Mouse (Mus musculus) liver, adult 2 months (tissue): ENCODE measurements around the gene Abhd12. TPM values are rescaled to one million over a fixed set of nuclear protein-coding genes. Genes with fewer than 3 reads are reported as not detected.

Experiments used
- DNase-seq: peaks from one replicate; pipeline ENCODE4 v3.0.0-alpha.2; 2011; ENCODE audit warnings: low read depth, low spot score; ENCODE audit errors: extremely low read depth
- H3K27ac ChIP-seq: fragments of 200-500 bp; replicated peaks from 2 replicates; pipeline ENCODE4 v1.5.1; 2012; ENCODE audit warnings: low read depth, mild to moderate bottlenecking, control low read depth, inconsistent platforms, low read length; ENCODE audit not compliant: insufficient read depth
- H3K27me3 ChIP-seq: fragments of 200-500 bp; 2 replicates; pipeline ENCODE4 v1.6.1; 2012; ENCODE audit warnings: mild to moderate bottlenecking, moderate library complexity, low read length, inconsistent platforms; ENCODE audit not compliant: control insufficient read depth, insufficient read depth
- H3K36me3 ChIP-seq: fragments of 200-500 bp; 2 replicates; pipeline ENCODE4 v1.6.1; 2012; ENCODE audit warnings: low read length, inconsistent platforms; ENCODE audit not compliant: control insufficient read depth, insufficient read depth
- H3K4me1 ChIP-seq: fragments of 200-500 bp; 2 replicates; pipeline ENCODE4 v1.6.1; 2011; ENCODE audit warnings: low read length; ENCODE audit not compliant: control insufficient read depth, insufficient read depth
- H3K4me3 ChIP-seq: fragments of 200-500 bp; 2 replicates; pipeline ENCODE4 v1.5.1; 2011; ENCODE audit warnings: low read depth, mild to moderate bottlenecking, control low read depth, low read length, moderate library complexity; ENCODE audit not compliant: insufficient read depth
- H3K79me2 ChIP-seq: fragments of 200-500 bp; 2 replicates; pipeline ENCODE4 v1.6.1; 2012; ENCODE audit warnings: inconsistent platforms, mild to moderate bottlenecking, low read length, moderate library complexity; ENCODE audit not compliant: control insufficient read depth, insufficient read depth
- H3K9ac ChIP-seq: fragments of 200-500 bp; 2 replicates; pipeline ENCODE4 v1.6.1; 2012; ENCODE audit warnings: low read depth, mild to moderate bottlenecking, control low read depth, inconsistent platforms, low read length
- CTCF ChIP-seq: fragments of 200-500 bp; IDR thresholded peaks from 2 replicates; pipeline ENCODE4 v1.5.1; 2011; ENCODE audit warnings: low read depth, low read length, control low read depth
- POLR2A ChIP-seq: fragments of 200-500 bp; IDR thresholded peaks from 2 replicates; pipeline ENCODE4 v1.6.1; 2011; ENCODE audit warnings: low read length, control low read depth; ENCODE audit not compliant: insufficient read depth; ENCODE audit errors: extremely low read depth
- WGBS: fragments of 180-500 bp; shearing (Covaris S2); methylation state at CpG from one replicate; pipeline ENCODE4 v1.1.7; 2018; 5-methylcytosine and 5-hydroxymethylcytosine counted together
- polyA plus RNA-seq: library from polyadenylated mRNA; depleted of rRNA; stranded (reverse); fragments of >200 nt; gene quantifications from 2 replicates; pipeline ENCODE4 v1.2.3, GENCODE M21; 2012
- total RNA-seq: library from RNA; depleted of rRNA; stranded (reverse); fragments of >200 nt; gene quantifications from 2 replicates; pipeline ENCODE4 v1.2.3, GENCODE M21; 2014

Gene Abhd12
- total and polyA plus RNA-seq, 2 experiments = 26.3 to 33.4 TPM

- no peak overlapping the region for H3K4me3 ChIP-seq
- no peaks in the 10 kb centered on the region for H3K79me2 ChIP-seq
- 92% methylated on average over 7 of the region's 7 CpGs for WGBS
- DNase-seq = no peak
- H3K4me1 ChIP-seq = no peaks in the 10 kb centered on the region
- H3K27me3 ChIP-seq = no peaks in the 10 kb centered on the region
- H3K9ac ChIP-seq = no peak overlapping the region
- no peak overlapping the region for H3K27ac ChIP-seq
- TF ChIP-seq POLR2A = no peak
- TF ChIP-seq CTCF = no peak
- H3K36me3 ChIP-seq = peaks cover 5% of the 10 kb centered on the region; the same call in 1 of the 2 replicates
These were observed 72.5 kb downstream of the Abhd12 start for GRCm38 (mm10) chr2:150832029-150832428.

DNA sequence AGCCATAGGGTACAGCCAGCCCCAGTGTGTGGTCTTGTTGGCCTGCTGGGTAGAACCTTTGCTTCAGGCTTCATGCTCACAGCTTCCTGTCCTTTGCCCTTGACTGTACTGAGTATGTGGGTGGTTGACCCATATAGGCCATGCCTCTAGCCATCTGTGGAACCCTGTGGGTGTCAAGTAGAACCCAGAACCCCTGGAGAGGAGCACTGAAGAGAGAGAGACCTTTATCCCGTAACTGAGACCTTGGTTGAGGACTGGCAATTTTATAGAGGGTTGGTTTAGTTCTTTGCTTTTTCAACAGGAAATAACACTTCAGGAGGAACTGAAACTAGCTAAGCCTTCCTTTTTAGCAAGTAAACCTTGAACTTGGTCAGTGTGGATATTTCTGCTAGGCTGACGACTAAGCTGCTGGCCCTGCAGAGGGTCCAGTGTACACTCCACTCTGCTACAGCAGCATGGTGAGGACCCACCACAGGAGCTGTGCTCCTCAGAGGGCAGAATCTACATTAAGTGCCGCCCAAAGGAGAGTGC lies 73.6 kb downstream of the Abhd12 start:
- TF ChIP-seq POLR2A = no peak
- TF ChIP-seq CTCF = no peak
- no peak overlapping the region for H3K4me3 ChIP-seq
- peaks cover 3% of the 10 kb centered on the region; the same call in 1 of the 2 replicates for H3K36me3 ChIP-seq
- no peaks in the 10 kb centered on the region for H3K79me2 ChIP-seq
- DNase-seq = peak; percentile 18
- H3K27me3 ChIP-seq = no peaks in the 10 kb centered on the region
- no peaks in the 10 kb centered on the region for H3K4me1 ChIP-seq
- no peak overlapping the region for H3K9ac ChIP-seq
- 83% methylated on average over 3 of the region's 3 CpGs for WGBS
- peak overlapping the region; percentile 34; the same call in 1 of the 2 replicates for H3K27ac ChIP-seq

DNA sequence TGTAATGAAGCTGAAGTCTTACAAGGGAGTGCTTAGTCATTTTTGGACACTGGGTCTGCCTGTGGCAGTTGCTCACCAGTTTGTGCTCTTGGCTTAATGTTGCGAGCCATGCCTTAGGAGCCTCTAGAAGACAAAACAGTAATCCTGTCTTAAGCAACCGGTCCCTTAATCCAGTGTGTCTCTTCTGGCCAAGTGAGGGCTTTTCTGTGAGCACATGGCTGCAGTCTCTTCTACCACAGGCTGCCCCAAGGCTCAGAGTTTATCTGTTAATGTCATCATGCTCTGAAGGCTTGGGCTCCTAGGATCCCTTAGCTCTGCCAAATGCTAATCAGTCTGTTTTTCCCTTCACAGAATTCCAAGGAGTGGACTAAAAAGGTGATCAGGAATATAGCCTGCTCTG lies 74.5 kb downstream of the Abhd12 start:
- DNase-seq = no peak
- Histone ChIP-seq H3K9ac (no peak overlapping the region), H3K4me1 (no peaks in the 10 kb centered on the region), H3K4me3 (no peak overlapping the region), H3K27me3 (no peaks in the 10 kb centered on the region), H3K36me3 (peaks cover 2% of the 10 kb centered on the region; the same call in 1 of the 2 replicates), H3K79me2 (no peaks in the 10 kb centered on the region), H3K27ac (no peak overlapping the region)
- whole genome bisulfite sequencing = 96% methylated on average over 2 of the region's 2 CpGs
- TF ChIP-seq CTCF (no peak), POLR2A (no peak)

- WGBS = 82% methylated on average over 4 of the region's 4 CpGs
- no peak for DNase-seq
- no peak overlapping the region for H3K27ac ChIP-seq
These were observed 75.9 kb downstream of the Abhd12 start for GRCm38 (mm10) chr2:150828654-150829053.

GRCm38 (mm10) chr2:150828164-150828563 lies 76.4 kb downstream of the Abhd12 start:
- Histone ChIP-seq H3K4me1 (no peaks in the 10 kb centered on the region), H3K4me3 (no peak overlapping the region), H3K27ac (no peak overlapping the region), H3K36me3 (peaks cover 5% of the 10 kb centered on the region; the same call in 1 of the 2 replicates), H3K9ac (no peak overlapping the region), H3K79me2 (no peaks in the 10 kb centered on the region), H3K27me3 (no peaks in the 10 kb centered on the region)
- WGBS = 88% methylated on average over 3 of the region's 3 CpGs
- no peak for TF ChIP-seq POLR2A
- TF ChIP-seq CTCF = no peak
- no peak for DNase-seq

More at GRCm38 (mm10) chr2:150828654-150829053, 75.9 kb downstream of the Abhd12 start:
- Histone ChIP-seq H3K4me3 (no peak overlapping the region), H3K27me3 (no peaks in the 10 kb centered on the region), H3K4me1 (no peaks in the 10 kb centered on the region), H3K9ac (no peak overlapping the region), H3K36me3 (peaks cover 5% of the 10 kb centered on the region; the same call in 1 of the 2 replicates), H3K79me2 (no peaks in the 10 kb centered on the region)
- TF ChIP-seq CTCF (0 out of 2 replicates have a peak, but pooled peaks have one; percentile 10), POLR2A (no peak)

- H3K9ac ChIP-seq = no peak overlapping the region
- TF ChIP-seq CTCF (no peak), POLR2A (no peak)
- WGBS = 89% methylated on average over 3 of the region's 3 CpGs
- no peak overlapping the region for H3K27ac ChIP-seq
- DNase-seq = no peak
- H3K4me1 ChIP-seq = no peaks in the 10 kb centered on the region
- H3K27me3 ChIP-seq = no peaks in the 10 kb centered on the region
- peaks cover 5% of the 10 kb centered on the region; the same call in 1 of the 2 replicates for H3K36me3 ChIP-seq
- no peak overlapping the region for H3K4me3 ChIP-seq
- H3K79me2 ChIP-seq = no peaks in the 10 kb centered on the region
These were observed 78.1 kb downstream of the Abhd12 start for GRCm38 (mm10) chr2:150826426-150826825.
